Mouse (Mus musculus): ENCODE measurements around the gene Vmp1. TPM values are rescaled to one million over a fixed set of nuclear protein-coding genes. Genes with fewer than 3 reads are reported as not detected.

The Vmp1 gene
- polyA plus RNA-seq, 1 experiment from 2014 or later: 222 TPM

DNA sequence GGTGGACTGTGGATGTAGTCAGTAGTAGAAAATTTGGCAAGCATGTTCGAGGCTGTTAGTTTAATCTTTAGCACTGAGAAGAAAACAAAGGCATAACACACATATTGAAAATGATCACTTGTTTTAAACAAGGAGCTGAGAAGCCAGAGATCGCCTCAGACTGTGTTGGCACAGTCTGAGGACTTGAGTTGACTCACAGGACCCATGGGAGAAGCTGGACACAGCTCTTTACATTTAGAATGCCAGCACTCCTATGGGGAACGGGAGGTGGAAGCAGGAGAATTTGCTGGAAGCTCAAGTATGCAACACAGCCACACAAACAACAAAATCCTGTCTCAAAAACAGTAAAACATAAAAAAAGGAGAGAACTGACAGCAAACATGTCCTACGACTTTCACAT lies 29.5 kb downstream of the Vmp1 start:
- H3K27me3 ChIP-seq (ENCODE audit: insufficient read depth, low read length): no peaks in the 10 kb centered on the region
- WGBS: 88% methylated on average over 4 of the region's 4 CpGs
- no peak overlapping the region for H3K9ac ChIP-seq (ENCODE audit: low read depth, low read length)
- ATAC-seq (replicated peaks; ENCODE audit: low FRiP score, low read depth) (no peak), DNase-seq (ENCODE audit: low spot score) (no peak)
- no peak overlapping the region for H3K4me3 ChIP-seq (replicated peaks; ENCODE audit: low read depth, low read length)
- TF ChIP-seq CTCF (IDR thresholded peaks at IDR 0.05; ENCODE audit: low read depth): no peak
- H3K36me3 ChIP-seq (ENCODE audit: insufficient read depth, low read length): 0 out of 2 replicates have a peak, but pooled peaks cover 6% of the 10 kb centered on the region
- H3K4me2 ChIP-seq (ENCODE audit: low read length): no peak overlapping the region
- no peak overlapping the region for H3K27ac ChIP-seq
- H3K4me1 ChIP-seq (replicated peaks; ENCODE audit: insufficient read depth, low read length): no peaks in the 10 kb centered on the region
- no peaks in the 10 kb centered on the region for H3K9me3 ChIP-seq (replicated peaks; ENCODE audit: low read length)

DNA sequence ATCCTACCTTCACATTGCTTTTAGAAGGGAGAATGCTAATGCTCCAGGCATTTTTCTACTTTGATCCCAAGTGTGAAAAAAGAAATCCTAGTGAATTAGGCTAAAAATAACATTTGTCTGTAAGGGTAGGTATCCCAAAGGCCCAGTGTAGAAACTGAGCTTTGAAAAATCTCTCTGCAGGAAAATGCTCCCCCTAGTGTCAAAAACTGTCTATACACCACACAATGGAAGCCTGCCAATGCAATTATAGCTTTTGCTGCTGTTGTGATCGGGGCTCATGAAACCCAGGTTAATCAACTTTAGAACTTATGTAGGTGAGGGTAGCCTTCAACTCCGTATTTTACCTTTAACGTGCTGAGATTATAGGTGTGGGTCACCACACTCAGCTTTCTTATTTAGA lies 30.2 kb downstream of the Vmp1 start:
- no peak overlapping the region for H3K27ac ChIP-seq
- ATAC-seq (replicated peaks; ENCODE audit: low FRiP score, low read depth) (no peak), DNase-seq (ENCODE audit: low spot score) (peak; percentile 85)
- no peaks in the 10 kb centered on the region for H3K4me1 ChIP-seq (replicated peaks; ENCODE audit: insufficient read depth, low read length)
- H3K4me3 ChIP-seq (replicated peaks; ENCODE audit: low read depth, low read length): no peak overlapping the region
- H3K9ac ChIP-seq (ENCODE audit: low read depth, low read length): 0 out of 2 replicates have a peak overlapping the region, but pooled peaks have one; percentile 31
- no peaks in the 10 kb centered on the region for H3K9me3 ChIP-seq (replicated peaks; ENCODE audit: low read length)
- 22% methylated on average over 3 of the region's 3 CpGs for WGBS
- H3K4me2 ChIP-seq (ENCODE audit: low read length): no peak overlapping the region
- 0 out of 2 replicates have a peak, but pooled peaks cover 6% of the 10 kb centered on the region for H3K36me3 ChIP-seq (ENCODE audit: insufficient read depth, low read length)
- H3K27me3 ChIP-seq (ENCODE audit: insufficient read depth, low read length): no peaks in the 10 kb centered on the region
- peak; percentile 83 for TF ChIP-seq CTCF (IDR thresholded peaks at IDR 0.05; ENCODE audit: low read depth)

DNA sequence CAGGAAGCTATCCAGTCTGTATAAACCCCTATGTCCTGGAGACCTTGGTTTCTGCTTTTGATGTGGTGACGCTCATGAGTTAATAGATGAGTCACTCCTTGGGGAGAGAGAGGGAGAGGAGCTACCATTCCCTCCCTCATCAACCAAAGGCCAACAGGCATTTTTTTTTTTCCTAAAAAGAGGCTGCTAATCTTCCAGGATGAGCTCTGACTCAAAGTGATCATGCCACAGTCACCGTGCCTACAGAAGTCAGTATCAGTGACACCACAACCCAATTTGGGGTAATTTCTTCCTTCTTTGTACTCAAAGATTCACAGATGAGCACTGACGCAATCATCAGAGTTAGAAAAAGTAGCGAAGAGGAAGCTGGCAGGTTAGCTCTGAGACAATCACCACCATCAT lies 31.1 kb downstream of the Vmp1 start:
- H3K4me3 ChIP-seq (replicated peaks; ENCODE audit: low read depth, low read length): no peak overlapping the region
- 83% methylated on average over 4 of the region's 4 CpGs for WGBS
- no peak overlapping the region for H3K4me2 ChIP-seq (ENCODE audit: low read length)
- TF ChIP-seq CTCF (IDR thresholded peaks at IDR 0.05; ENCODE audit: low read depth): no peak
- DNase-seq (ENCODE audit: low spot score) (no peak), ATAC-seq (replicated peaks; ENCODE audit: low FRiP score, low read depth) (no peak)
- no peaks in the 10 kb centered on the region for H3K27me3 ChIP-seq (ENCODE audit: insufficient read depth, low read length)
- no peak overlapping the region for H3K27ac ChIP-seq
- H3K9me3 ChIP-seq (replicated peaks; ENCODE audit: low read length): no peaks in the 10 kb centered on the region
- H3K9ac ChIP-seq (ENCODE audit: low read depth, low read length): no peak overlapping the region
- 0 out of 2 replicates have a peak, but pooled peaks cover 6% of the 10 kb centered on the region for H3K36me3 ChIP-seq (ENCODE audit: insufficient read depth, low read length)
- H3K4me1 ChIP-seq (replicated peaks; ENCODE audit: insufficient read depth, low read length): no peaks in the 10 kb centered on the region

DNA sequence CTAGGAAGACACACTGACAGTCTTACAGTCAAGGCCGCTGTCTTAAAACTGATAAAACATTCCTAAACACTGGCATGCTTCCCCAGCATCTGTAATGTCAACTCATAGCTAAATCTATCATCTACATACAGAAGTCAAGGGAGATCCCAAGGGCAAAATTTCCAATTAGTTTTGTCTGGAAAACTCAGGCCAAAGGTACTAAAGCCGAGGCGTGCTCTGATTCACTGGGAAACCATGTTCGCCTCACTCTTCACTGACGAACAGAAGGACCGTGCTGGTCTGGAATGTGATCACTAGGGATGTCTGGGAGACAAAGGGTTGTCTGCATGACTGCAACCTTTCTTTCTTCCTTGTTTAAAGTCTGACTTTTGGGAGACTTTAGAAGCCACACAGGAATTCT lies 33.0 kb downstream of the Vmp1 start:
- DNase-seq (ENCODE audit: low spot score) (no peak), ATAC-seq (replicated peaks; ENCODE audit: low FRiP score, low read depth) (no peak)
- Histone ChIP-seq H3K9me3 (replicated peaks; ENCODE audit: low read length) (no peaks in the 10 kb centered on the region), H3K36me3 (ENCODE audit: insufficient read depth, low read length) (peaks cover 9% of the 10 kb centered on the region; the same call in 1 of the 2 replicates), H3K27ac (no peak overlapping the region), H3K4me2 (ENCODE audit: low read length) (no peak overlapping the region), H3K9ac (ENCODE audit: low read depth, low read length) (no peak overlapping the region), H3K4me1 (replicated peaks; ENCODE audit: insufficient read depth, low read length) (0 out of 2 replicates have a peak, but pooled peaks cover 3% of the 10 kb centered on the region), H3K4me3 (replicated peaks; ENCODE audit: low read depth, low read length) (no peak overlapping the region), H3K27me3 (ENCODE audit: insufficient read depth, low read length) (no peaks in the 10 kb centered on the region)
- 68% methylated on average over 6 of the region's 6 CpGs for WGBS
- no peak for TF ChIP-seq CTCF (IDR thresholded peaks at IDR 0.05; ENCODE audit: low read depth)

DNA sequence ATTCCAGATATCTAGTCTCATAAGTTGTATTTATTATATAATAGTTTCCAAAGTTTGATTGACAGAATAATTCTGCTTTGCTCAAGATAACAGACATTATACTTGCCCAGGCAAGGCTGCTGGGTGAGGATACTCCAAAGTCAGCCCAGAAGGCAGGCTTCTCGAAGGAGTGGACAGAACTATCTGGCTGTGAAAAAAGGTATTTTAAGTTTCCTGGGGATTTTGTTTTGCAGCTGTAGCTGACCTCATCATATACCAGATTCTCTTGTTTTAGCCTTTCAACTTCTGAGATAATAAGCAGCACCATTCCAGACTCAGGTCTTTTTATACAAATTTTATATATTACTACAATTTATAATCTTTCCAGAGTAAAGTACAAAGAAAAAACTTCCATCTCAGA lies 34.1 kb downstream of the Vmp1 start:
- TF ChIP-seq CTCF (IDR thresholded peaks at IDR 0.05; ENCODE audit: low read depth): no peak
- 73% methylated on average over 1 of the region's 1 CpGs for WGBS
- Histone ChIP-seq H3K4me3 (replicated peaks; ENCODE audit: low read depth, low read length) (no peak overlapping the region), H3K9ac (ENCODE audit: low read depth, low read length) (no peak overlapping the region), H3K4me1 (replicated peaks; ENCODE audit: insufficient read depth, low read length) (0 out of 2 replicates have a peak, but pooled peaks cover 3% of the 10 kb centered on the region), H3K4me2 (ENCODE audit: low read length) (no peak overlapping the region), H3K36me3 (ENCODE audit: insufficient read depth, low read length) (peaks cover 9% of the 10 kb centered on the region; the same call in 1 of the 2 replicates), H3K27ac (no peak overlapping the region), H3K9me3 (replicated peaks; ENCODE audit: low read length) (no peaks in the 10 kb centered on the region), H3K27me3 (ENCODE audit: insufficient read depth, low read length) (no peaks in the 10 kb centered on the region)
- no peak for DNase-seq (ENCODE audit: low spot score)
- ATAC-seq (replicated peaks; ENCODE audit: low FRiP score, low read depth): no peak

DNA sequence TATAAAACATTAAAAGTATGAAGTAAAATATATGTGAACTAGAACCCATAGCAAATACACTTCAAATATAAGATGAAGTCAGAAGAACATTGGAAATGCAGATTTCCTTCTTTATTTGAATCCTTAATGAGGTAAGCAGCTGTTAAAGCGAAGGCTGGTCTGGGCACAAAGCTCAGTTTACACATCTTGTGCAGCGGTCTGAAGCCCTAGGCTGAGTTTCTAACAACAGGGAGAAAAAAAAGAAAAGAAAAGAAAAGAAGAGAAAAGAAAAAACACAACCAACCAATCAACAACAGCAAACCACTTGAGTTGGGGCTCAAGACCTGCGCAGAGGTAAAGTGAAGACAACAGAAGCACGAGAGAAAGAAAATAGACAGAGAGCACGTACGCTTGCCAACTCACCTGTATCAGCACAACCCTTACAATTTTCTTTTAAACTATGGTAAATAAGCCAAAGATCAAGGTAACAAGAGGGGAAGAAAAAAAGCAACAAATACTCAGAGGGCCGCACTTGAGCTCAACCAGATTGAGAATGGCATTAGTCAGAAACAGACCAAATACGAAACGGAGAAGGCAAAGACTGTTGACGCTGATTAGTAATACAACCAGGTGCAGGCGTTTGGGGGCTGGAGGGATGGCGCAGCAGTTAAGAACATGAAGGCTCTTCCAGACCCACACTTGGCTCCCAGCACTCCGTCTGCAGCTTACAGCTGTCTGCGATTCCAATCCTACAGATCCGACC lies 35.8 kb downstream of the Vmp1 start:
- ATAC-seq (replicated peaks; ENCODE audit: low FRiP score, low read depth): no peak
- Histone ChIP-seq H3K4me3 (replicated peaks; ENCODE audit: low read depth, low read length) (no peak overlapping the region), H3K4me1 (replicated peaks; ENCODE audit: insufficient read depth, low read length) (0 out of 2 replicates have a peak, but pooled peaks cover 3% of the 10 kb centered on the region), H3K27ac (no peak overlapping the region), H3K9me3 (replicated peaks; ENCODE audit: low read length) (no peaks in the 10 kb centered on the region), H3K9ac (ENCODE audit: low read depth, low read length) (no peak overlapping the region), H3K27me3 (ENCODE audit: insufficient read depth, low read length) (no peaks in the 10 kb centered on the region), H3K36me3 (ENCODE audit: insufficient read depth, low read length) (peaks cover 9% of the 10 kb centered on the region), H3K4me2 (ENCODE audit: low read length) (no peak overlapping the region)
- no peak for TF ChIP-seq CTCF (IDR thresholded peaks at IDR 0.05; ENCODE audit: low read depth)
- no peak for DNase-seq (ENCODE audit: low spot score)
- 84% methylated on average over 15 of the region's 15 CpGs for WGBS

Data from kidney, postnatal 0 days (tissue).